Comparison of ENCODE assay signal across 27 mouse cellular contexts in the genomic region with DNA sequence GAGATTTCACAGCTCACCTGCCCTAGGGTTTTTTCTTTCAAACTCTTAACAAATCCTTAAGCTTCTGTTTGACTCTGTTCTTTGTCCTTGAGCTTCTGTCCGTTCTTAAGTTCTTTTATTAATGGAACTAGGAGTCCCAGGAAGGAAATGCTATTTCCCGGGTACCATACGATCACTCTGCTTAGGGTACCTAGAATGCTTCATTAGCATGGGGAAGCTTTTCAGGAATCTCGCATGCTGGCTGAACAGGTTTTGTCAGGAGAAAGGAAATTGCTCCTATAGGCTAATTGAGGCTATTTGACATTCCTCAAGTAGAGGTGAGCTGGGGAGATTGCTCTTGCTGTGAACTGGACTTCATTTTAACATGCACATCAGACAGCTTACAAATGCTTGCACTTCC. TPM values are rescaled to one million over a fixed set of nuclear protein-coding genes. Genes with fewer than 3 reads are reported as not detected.
DNase-seq lines count a peak whose midpoint lies in the region; ATAC-seq and TF ChIP-seq lines count a peak whose summit lies in the region.
"Had no signal": no experiment of that assay in that cellular context is flagged by ENCODE, and none has a peak within 500 bp of the region (broad histone marks: within the 10 kb centered on the region; RNA-seq: fewer than 3 reads in every experiment).

No protein-coding gene starts in this region.

- H3K36me3 ChIP-seq in embryonic facial prominence, embryonic 11.5 days (replicated peaks; ENCODE audit: control insufficient read depth, insufficient read depth, low read depth, low read length): no peaks in the 10 kb centered on the region
- H3K36me3 ChIP-seq in embryonic facial prominence, embryonic 10.5 days (replicated peaks): no peaks in the 10 kb centered on the region
- H3K36me3 ChIP-seq in kidney, postnatal 0 days (ENCODE audit: insufficient read depth, low read length): no peaks in the 10 kb centered on the region
- no peaks in the 10 kb centered on the region for H3K36me3 ChIP-seq in kidney, embryonic 16.5 days (ENCODE audit: insufficient read depth, low read length)
- no peaks in the 10 kb centered on the region for H3K36me3 ChIP-seq in ES-E14 (ENCODE audit: control insufficient read depth, insufficient read depth, low read length, poor library complexity, severe bottlenecking)
- H3K36me3 ChIP-seq in embryonic facial prominence, embryonic 14.5 days (ENCODE audit: control insufficient read depth, insufficient read depth, low read length): no peaks in the 10 kb centered on the region
- H3K36me3 ChIP-seq in midbrain, embryonic 15.5 days (replicated peaks): no peaks in the 10 kb centered on the region
- H3K36me3 ChIP-seq: embryonic facial prominence, embryonic 12.5 days; heart, embryonic 15.5 days; hindbrain, embryonic 13.5 days had no signal

- no peak overlapping the region for H3K4me3 ChIP-seq in embryonic facial prominence, embryonic 11.5 days (ENCODE audit: low read depth, low read length)
- H3K4me3 ChIP-seq in embryonic facial prominence, embryonic 10.5 days: no peak overlapping the region
- no peak overlapping the region for H3K4me3 ChIP-seq in kidney, postnatal 0 days (replicated peaks; ENCODE audit: low read depth, low read length)
- H3K4me3 ChIP-seq in kidney, embryonic 16.5 days (ENCODE audit: low read length): no peak overlapping the region
- H3K4me3 ChIP-seq in ES-E14 (ENCODE audit: insufficient read depth in 1 of 2, low read depth in 1 of 2, low read length in 2 of 2, poor library complexity in 1 of 2, severe bottlenecking in 1 of 2): no peak overlapping the region
- no peak overlapping the region for H3K4me3 ChIP-seq in embryonic facial prominence, embryonic 14.5 days (ENCODE audit: low read depth, low read length)
- H3K4me3 ChIP-seq in midbrain, embryonic 15.5 days: no peak overlapping the region
- H3K4me3 ChIP-seq: embryonic facial prominence, embryonic 12.5 days; forebrain, embryonic 13.5 days; gastrocnemius, adult 2 months; heart, embryonic 15.5 days; hindbrain, embryonic 13.5 days had no signal

- peak; percentile 22 for DNase-seq in embryonic facial prominence, embryonic 11.5 days (ENCODE audit: low spot score)
- DNase-seq in embryonic facial prominence, embryonic 10.5 days (ENCODE audit: low spot score): no peak
- DNase-seq in kidney, postnatal 0 days (ENCODE audit: low spot score): peak; percentile 27
- no peak for DNase-seq in ES-E14 (ENCODE audit: low read depth, low spot score)
- peak; percentile 39 for DNase-seq in embryonic facial prominence, embryonic 14.5 days (ENCODE audit: low spot score)
- DNase-seq: adrenal gland, adult 8-10 months; adrenal gland, postnatal 36 days; cerebellum, adult 2 months; cerebellum, postnatal 10 days; forebrain, postnatal 0 days; gastrocnemius, adult 2 months; gastrocnemius, postnatal 36 days; heart, adult 18-20 months; heart, postnatal 14 days; kidney, adult 18-20 months had no signal

- no peaks in the 10 kb centered on the region for H3K27me3 ChIP-seq in embryonic facial prominence, embryonic 11.5 days (ENCODE audit: control insufficient read depth, insufficient read depth, low read length)
- 0 out of 2 replicates have a peak, but pooled peaks cover 3% of the 10 kb centered on the region for H3K27me3 ChIP-seq in embryonic facial prominence, embryonic 10.5 days (replicated peaks; ENCODE audit: low read depth, poor library complexity, severe bottlenecking)
- H3K27me3 ChIP-seq in kidney, postnatal 0 days (ENCODE audit: insufficient read depth, low read length): no peaks in the 10 kb centered on the region
- H3K27me3 ChIP-seq in kidney, embryonic 16.5 days (ENCODE audit: insufficient read depth, low read length): no peaks in the 10 kb centered on the region
- H3K27me3 ChIP-seq in embryonic facial prominence, embryonic 14.5 days (replicated peaks; ENCODE audit: control insufficient read depth, insufficient read depth, low read length): no peaks in the 10 kb centered on the region
- H3K27me3 ChIP-seq in midbrain, embryonic 15.5 days (replicated peaks): no peaks in the 10 kb centered on the region
- H3K27me3 ChIP-seq: CH12.LX; embryonic facial prominence, embryonic 12.5 days; forebrain, embryonic 13.5 days; heart, embryonic 15.5 days; hindbrain, embryonic 13.5 days; Patski had no signal

- H3K4me2 ChIP-seq in embryonic facial prominence, embryonic 11.5 days (ENCODE audit: low read depth, low read length): no peak overlapping the region
- H3K4me2 ChIP-seq in kidney, postnatal 0 days (ENCODE audit: low read length): no peak overlapping the region
- no peak overlapping the region for H3K4me2 ChIP-seq in kidney, embryonic 16.5 days (replicated peaks; ENCODE audit: low read depth, low read length)
- no peak overlapping the region for H3K4me2 ChIP-seq in embryonic facial prominence, embryonic 14.5 days (ENCODE audit: low read depth, low read length)
- H3K4me2 ChIP-seq in midbrain, embryonic 15.5 days: no peak overlapping the region
- H3K4me2 ChIP-seq: embryonic facial prominence, embryonic 12.5 days; forebrain, embryonic 13.5 days; heart, embryonic 11.5 days; heart, embryonic 15.5 days; hindbrain, embryonic 13.5 days had no signal

- in situ Hi-C loops in ES-E14 (cut with MboI; ENCODE audit: low sequenced_read_pairs in 2 of 2, unreplicated experiment in 2 of 2): no loop called here

- no peak overlapping the region for H3K9ac ChIP-seq in embryonic facial prominence, embryonic 11.5 days (replicated peaks; ENCODE audit: low read length)
- no peak overlapping the region for H3K9ac ChIP-seq in kidney, postnatal 0 days (ENCODE audit: low read depth, low read length)
- no peak overlapping the region for H3K9ac ChIP-seq in kidney, embryonic 16.5 days (replicated peaks; ENCODE audit: low read length)
- no peak overlapping the region for H3K9ac ChIP-seq in ES-E14 (ENCODE audit: insufficient read depth, low read depth, low read length, poor library complexity, severe bottlenecking)
- H3K9ac ChIP-seq in embryonic facial prominence, embryonic 14.5 days (ENCODE audit: low read depth, low read length): no peak overlapping the region
- no peak overlapping the region for H3K9ac ChIP-seq in midbrain, embryonic 15.5 days
- H3K9ac ChIP-seq: embryonic facial prominence, embryonic 12.5 days; forebrain, embryonic 13.5 days; forebrain, postnatal 0 days; heart, embryonic 15.5 days; hindbrain, embryonic 13.5 days had no signal

- H3K9me3 ChIP-seq in embryonic facial prominence, embryonic 11.5 days (replicated peaks; ENCODE audit: control insufficient read depth, low read length): no peaks in the 10 kb centered on the region
- H3K9me3 ChIP-seq in embryonic facial prominence, embryonic 10.5 days: no peaks in the 10 kb centered on the region
- H3K9me3 ChIP-seq in kidney, postnatal 0 days (replicated peaks; ENCODE audit: low read length): no peaks in the 10 kb centered on the region
- no peaks in the 10 kb centered on the region for H3K9me3 ChIP-seq in kidney, embryonic 16.5 days (ENCODE audit: low read length)
- no peaks in the 10 kb centered on the region for H3K9me3 ChIP-seq in ES-E14 (ENCODE audit: control insufficient read depth, insufficient read depth, low read depth, low read length)
- no peaks in the 10 kb centered on the region for H3K9me3 ChIP-seq in embryonic facial prominence, embryonic 14.5 days (ENCODE audit: control insufficient read depth, low read length)
- no peaks in the 10 kb centered on the region for H3K9me3 ChIP-seq in midbrain, embryonic 15.5 days
- H3K9me3 ChIP-seq: embryonic facial prominence, embryonic 12.5 days; forebrain, embryonic 13.5 days; heart, embryonic 15.5 days; hindbrain, embryonic 13.5 days had no signal

- H3K27ac ChIP-seq in embryonic facial prominence, embryonic 11.5 days (replicated peaks; ENCODE audit: low read depth, low read length): no peak overlapping the region
- no peak overlapping the region for H3K27ac ChIP-seq in embryonic facial prominence, embryonic 10.5 days (replicated peaks)
- H3K27ac ChIP-seq in kidney, postnatal 0 days: peak overlapping the region; percentile 20; the same call in 1 of the 2 replicates
- H3K27ac ChIP-seq in kidney, embryonic 16.5 days (ENCODE audit: low read length): no peak overlapping the region
- peak overlapping the region; percentile 57; the same call in 1 of the 2 replicates for H3K27ac ChIP-seq in ES-E14 (ENCODE audit: insufficient read depth, low read depth, low read length, poor library complexity, severe bottlenecking)
- no peak overlapping the region for H3K27ac ChIP-seq in embryonic facial prominence, embryonic 14.5 days (replicated peaks; ENCODE audit: low read depth, low read length)
- H3K27ac ChIP-seq in midbrain, embryonic 15.5 days: no peak overlapping the region
- H3K27ac ChIP-seq: embryonic facial prominence, embryonic 12.5 days; forebrain, embryonic 13.5 days; gastrocnemius, adult 2 months; heart, embryonic 15.5 days; hindbrain, embryonic 13.5 days; hindbrain, postnatal 0 days had no signal

- ATAC-seq in embryonic facial prominence, embryonic 11.5 days (replicated peaks; ENCODE audit: insufficient number of reproducible peaks, low FRiP score, low TSS enrichment, low read depth): no peak
- ATAC-seq in kidney, postnatal 0 days (replicated peaks; ENCODE audit: low FRiP score, low read depth): 0 out of 2 replicates have a peak, but pooled peaks have one; percentile 37
- ATAC-seq in kidney, embryonic 16.5 days (ENCODE audit: low FRiP score, low TSS enrichment): no peak
- no peak for ATAC-seq in embryonic facial prominence, embryonic 14.5 days (ENCODE audit: low read depth)
- no peak for ATAC-seq in midbrain, embryonic 15.5 days (replicated peaks)
- ATAC-seq: forebrain, embryonic 13.5 days; forebrain, postnatal 0 days; hindbrain, postnatal 0 days; Patski had no signal

- H3K4me1 ChIP-seq in embryonic facial prominence, embryonic 11.5 days (ENCODE audit: control insufficient read depth, insufficient read depth, low read length): no peaks in the 10 kb centered on the region
- H3K4me1 ChIP-seq in embryonic facial prominence, embryonic 10.5 days: peaks cover 23% of the 10 kb centered on the region
- peaks cover 4% of the 10 kb centered on the region; the same call in 1 of the 2 replicates for H3K4me1 ChIP-seq in kidney, postnatal 0 days (replicated peaks; ENCODE audit: insufficient read depth, low read length)
- H3K4me1 ChIP-seq in kidney, embryonic 16.5 days (ENCODE audit: insufficient read depth, low read length): peaks cover 5% of the 10 kb centered on the region; the same call in 1 of the 2 replicates
- peaks cover 4 to 11% of the 10 kb centered on the region in 2 experiments; a peak in 2 of 4 replicates for H3K4me1 ChIP-seq in ES-E14 (ENCODE audit: control insufficient read depth in 2 of 2, insufficient read depth in 2 of 2, low read length in 2 of 2, poor library complexity in 1 of 2)
- H3K4me1 ChIP-seq in embryonic facial prominence, embryonic 14.5 days (ENCODE audit: control insufficient read depth, insufficient read depth, low read length): no peaks in the 10 kb centered on the region; the same call in 1 of the 2 replicates
- peaks cover 8% of the 10 kb centered on the region for H3K4me1 ChIP-seq in midbrain, embryonic 15.5 days

- no peak for TF ChIP-seq CTCF in kidney, postnatal 0 days (IDR thresholded peaks at IDR 0.05; ENCODE audit: low read depth)

- WGBS in embryonic facial prominence, embryonic 11.5 days: 55% methylated on average over 4 of the region's 4 CpGs
- 49% methylated on average over 4 of the region's 4 CpGs for WGBS in embryonic facial prominence, embryonic 10.5 days
- 38% methylated on average over 4 of the region's 4 CpGs for WGBS in kidney, postnatal 0 days
- whole genome bisulfite sequencing in kidney, embryonic 16.5 days: 37% methylated on average over 4 of the region's 4 CpGs
- WGBS in embryonic facial prominence, embryonic 14.5 days: 45% methylated on average over 4 of the region's 4 CpGs
- WGBS in midbrain, embryonic 15.5 days: 35% methylated on average over 4 of the region's 4 CpGs

RNA-seq across cellular contexts. Expression of a gene that starts 17.9 kb away (rescaled TPM):
- 0.36 and 0.47 TPM in 2 replicates for polyA plus RNA-seq in embryonic facial prominence, embryonic 11.5 days (2014; fragmentation: Nextera tagmentation; extraction: Ambion mirVana)
- 0.39 and 0.84 TPM in 2 replicates for polyA plus RNA-seq in embryonic facial prominence, embryonic 10.5 days (2016; fragmentation: Nextera tagmentation; extraction: Ambion mirVana)
- polyA plus RNA-seq in kidney, postnatal 0 days (2015; fragmentation: Nextera tagmentation; extraction: Ambion mirVana): 0.79 and 1.1 TPM in 2 replicates
- polyA plus RNA-seq in kidney, embryonic 16.5 days (2015; fragmentation: Nextera tagmentation; extraction: Ambion mirVana): 0.66 TPM in 1 of 2 replicates, not detected in the other
- 1.1 and 2.2 TPM in 2 replicates for total RNA-seq in ES-E14 (2012; rRNA removed)
- 0.45 and 0.73 TPM in 2 replicates for polyA plus RNA-seq in embryonic facial prominence, embryonic 14.5 days (2014; fragmentation: Nextera tagmentation; extraction: Ambion mirVana)
- polyA plus RNA-seq in midbrain, embryonic 15.5 days (2015; fragmentation: Nextera tagmentation; extraction: Ambion mirVana): 0.45 and 0.57 TPM in 2 replicates
- total RNA-seq: hindbrain, postnatal 0 days had no signal
- polyA plus RNA-seq: forebrain, embryonic 13.5 days had no signal

RNA-seq across cellular contexts. Expression of a gene that starts 29.4 kb away (rescaled TPM):
- polyA plus RNA-seq in embryonic facial prominence, embryonic 11.5 days (2014; fragmentation: Nextera tagmentation; extraction: Ambion mirVana): not detected in 2 replicates
- polyA plus RNA-seq in embryonic facial prominence, embryonic 10.5 days (2016; fragmentation: Nextera tagmentation; extraction: Ambion mirVana): not detected in 2 replicates
- polyA plus RNA-seq in kidney, postnatal 0 days (2015; fragmentation: Nextera tagmentation; extraction: Ambion mirVana): not detected in 2 replicates
- polyA plus RNA-seq in kidney, embryonic 16.5 days (2015; fragmentation: Nextera tagmentation; extraction: Ambion mirVana): not detected in 2 replicates
- 25.4 and 26.2 TPM in 2 replicates for total RNA-seq in ES-E14 (2012; rRNA removed)
- not detected in 2 replicates for polyA plus RNA-seq in embryonic facial prominence, embryonic 14.5 days (2014; fragmentation: Nextera tagmentation; extraction: Ambion mirVana)
- polyA plus RNA-seq in midbrain, embryonic 15.5 days (2015; fragmentation: Nextera tagmentation; extraction: Ambion mirVana): not detected in 2 replicates
- polyA plus RNA-seq: embryonic facial prominence, embryonic 12.5 days; forebrain, embryonic 13.5 days; forebrain, postnatal 0 days; heart, embryonic 11.5 days; heart, embryonic 15.5 days; hindbrain, embryonic 13.5 days; hindbrain, postnatal 0 days; intestine, embryonic 14.5 days had no signal

RNA-seq across cellular contexts. Expression of a gene that starts 33.9 kb away (rescaled TPM):
- polyA plus RNA-seq in embryonic facial prominence, embryonic 11.5 days (2014; fragmentation: Nextera tagmentation; extraction: Ambion mirVana): 0.13 TPM in 1 of 2 replicates, not detected in the other
- not detected in 2 replicates for polyA plus RNA-seq in embryonic facial prominence, embryonic 10.5 days (2016; fragmentation: Nextera tagmentation; extraction: Ambion mirVana)
- 0.08 and 0.11 TPM in 2 replicates for polyA plus RNA-seq in kidney, postnatal 0 days (2015; fragmentation: Nextera tagmentation; extraction: Ambion mirVana)
- not detected in 2 replicates for polyA plus RNA-seq in kidney, embryonic 16.5 days (2015; fragmentation: Nextera tagmentation; extraction: Ambion mirVana)
- not detected in 2 replicates for total RNA-seq in ES-E14 (2012; rRNA removed)
- polyA plus RNA-seq in embryonic facial prominence, embryonic 14.5 days (2014; fragmentation: Nextera tagmentation; extraction: Ambion mirVana): 0.29 and 0.48 TPM in 2 replicates
- polyA plus RNA-seq in midbrain, embryonic 15.5 days (2015; fragmentation: Nextera tagmentation; extraction: Ambion mirVana): 0.11 TPM in 1 of 2 replicates, not detected in the other
- total RNA-seq: CH12.LX; forebrain, postnatal 0 days; gastrocnemius, adult 2 months; gastrocnemius, postnatal 36 days; hematopoietic stem cell, adult 5-6 weeks had no signal
- polyA plus RNA-seq: cerebellum, adult 2 months; embryonic facial prominence, embryonic 12.5 days; forebrain, embryonic 13.5 days; forebrain, postnatal 0 days; hindbrain, embryonic 13.5 days; hindbrain, postnatal 0 days; Patski had no signal

RNA-seq across cellular contexts. Expression of a gene that starts 42.8 kb away (rescaled TPM):
- polyA plus RNA-seq in embryonic facial prominence, embryonic 11.5 days (2014; fragmentation: Nextera tagmentation; extraction: Ambion mirVana): 72.0 and 72.8 TPM in 2 replicates
- 74.5 and 78.8 TPM in 2 replicates for polyA plus RNA-seq in embryonic facial prominence, embryonic 10.5 days (2016; fragmentation: Nextera tagmentation; extraction: Ambion mirVana)
- 78.5 and 81.0 TPM in 2 replicates for polyA plus RNA-seq in kidney, postnatal 0 days (2015; fragmentation: Nextera tagmentation; extraction: Ambion mirVana)
- polyA plus RNA-seq in kidney, embryonic 16.5 days (2015; fragmentation: Nextera tagmentation; extraction: Ambion mirVana): 78.2 and 79.3 TPM in 2 replicates
- 74.8 and 115 TPM in 2 replicates for total RNA-seq in ES-E14 (2012; rRNA removed)
- 51.5 and 51.7 TPM in 2 replicates for polyA plus RNA-seq in embryonic facial prominence, embryonic 14.5 days (2014; fragmentation: Nextera tagmentation; extraction: Ambion mirVana)
- 20.3 and 21.3 TPM in 2 replicates for polyA plus RNA-seq in midbrain, embryonic 15.5 days (2015; fragmentation: Nextera tagmentation; extraction: Ambion mirVana)

RNA-seq across cellular contexts. Expression of a gene that starts 43.0 kb away (rescaled TPM):
- polyA plus RNA-seq in embryonic facial prominence, embryonic 11.5 days (2014; fragmentation: Nextera tagmentation; extraction: Ambion mirVana): 49.1 and 52.4 TPM in 2 replicates
- polyA plus RNA-seq in embryonic facial prominence, embryonic 10.5 days (2016; fragmentation: Nextera tagmentation; extraction: Ambion mirVana): 43.5 and 43.6 TPM in 2 replicates
- 49.5 and 52.6 TPM in 2 replicates for polyA plus RNA-seq in kidney, postnatal 0 days (2015; fragmentation: Nextera tagmentation; extraction: Ambion mirVana)
- polyA plus RNA-seq in kidney, embryonic 16.5 days (2015; fragmentation: Nextera tagmentation; extraction: Ambion mirVana): 57.7 and 60.8 TPM in 2 replicates
- 19.4 and 42.3 TPM in 2 replicates for total RNA-seq in ES-E14 (2012; rRNA removed)
- 42.0 and 54.8 TPM in 2 replicates for polyA plus RNA-seq in embryonic facial prominence, embryonic 14.5 days (2014; fragmentation: Nextera tagmentation; extraction: Ambion mirVana)
- 101 and 111 TPM in 2 replicates for polyA plus RNA-seq in midbrain, embryonic 15.5 days (2015; fragmentation: Nextera tagmentation; extraction: Ambion mirVana)

Comparison
In these comparisons a context has a peak if more than half of its experiments do, and no peak if none do; other contexts are left out.
1. DNase-seq: peak in embryonic facial prominence, embryonic 11.5 days (single experiment), kidney, postnatal 0 days (single experiment) and embryonic facial prominence, embryonic 14.5 days (single experiment); none in embryonic facial prominence, embryonic 10.5 days (single experiment) and ES-E14 (single experiment).
2. H3K27ac ChIP-seq: peak in kidney, postnatal 0 days (single experiment) and ES-E14 (single experiment); none in embryonic facial prominence, embryonic 11.5 days (single experiment), embryonic facial prominence, embryonic 10.5 days (single experiment), kidney, embryonic 16.5 days (single experiment), embryonic facial prominence, embryonic 14.5 days (single experiment) and midbrain, embryonic 15.5 days (single experiment).